Mouse (Mus musculus) granulocyte monocyte progenitor cell, adult 5-6 weeks (primary cell): ENCODE data around the gene Camk1g. TPM values are rescaled to one million over a fixed set of nuclear protein-coding genes. Genes with fewer than 3 reads are reported as not detected.

ENCODE experiments used
- ATAC-seq: replicated peaks from 2 replicates; pipeline ENCODE4 v1.8.0; 2016; ENCODE audit warnings: mild to moderate bottlenecking, moderate TSS enrichment, inconsistent platforms; ENCODE audit not compliant: poor library complexity, severe bottlenecking
- total RNA-seq, 2 experiments: library from RNA; stranded (forward) in 1 of 2; stranded (reverse) in 1 of 2; fragments of 200-712, 200-1000 nt in 1 of 2; fragments of >200 nt in 1 of 2; fragmentation: Nextera tagmentation in 1 of 2; gene quantifications; 2 replicates each; pipeline ENCODE4 v1.2.3; 2014 to 2017

Camk1g gene
- total RNA-seq, 2 experiments from 2014 or later, result not detected

DNA sequence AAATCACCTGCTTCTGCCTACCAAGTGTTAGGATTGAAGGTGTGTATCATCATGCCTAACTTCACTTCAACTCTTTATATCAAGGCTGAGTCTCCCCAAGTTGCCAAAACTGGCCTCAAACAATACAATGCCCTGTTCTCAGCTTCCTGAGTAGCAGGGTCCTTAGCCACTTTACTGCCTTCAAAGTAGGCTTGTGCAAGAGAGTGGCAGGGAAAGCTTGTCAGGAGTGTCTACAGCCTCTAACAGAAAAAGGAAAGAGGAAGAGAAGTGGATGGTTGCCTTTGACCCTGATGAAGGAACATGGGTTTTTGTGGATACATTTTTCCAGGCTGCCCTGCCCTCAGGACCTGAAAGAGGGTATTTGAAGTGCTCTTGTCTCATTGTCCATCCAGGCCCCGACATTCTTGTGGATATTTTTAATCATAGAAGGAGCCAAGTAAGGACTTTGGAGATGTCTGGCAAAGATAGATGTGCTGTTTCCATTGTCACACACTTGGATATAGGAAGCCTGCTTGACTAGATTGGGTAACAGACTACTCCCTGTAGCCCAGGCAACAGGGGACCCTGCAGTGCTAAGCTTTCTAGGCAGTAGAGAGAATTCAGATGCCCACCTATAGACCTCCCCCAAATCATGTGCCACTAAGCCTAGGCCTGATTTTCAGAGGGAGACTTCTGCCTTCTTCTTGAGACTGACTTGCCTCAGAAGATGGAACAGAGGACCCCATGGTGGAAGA lies 60.1 kb downstream of the Camk1g start:
- peak; percentile 83 for ATAC-seq

GRCm38 (mm10) chr1:193306832-193307231 lies 63.3 kb downstream of the Camk1g start:
- ATAC-seq, result no peak

GRCm38 (mm10) chr1:193305386-193305785 lies 64.7 kb downstream of the Camk1g start:
- ATAC-seq, result no peak

DNA sequence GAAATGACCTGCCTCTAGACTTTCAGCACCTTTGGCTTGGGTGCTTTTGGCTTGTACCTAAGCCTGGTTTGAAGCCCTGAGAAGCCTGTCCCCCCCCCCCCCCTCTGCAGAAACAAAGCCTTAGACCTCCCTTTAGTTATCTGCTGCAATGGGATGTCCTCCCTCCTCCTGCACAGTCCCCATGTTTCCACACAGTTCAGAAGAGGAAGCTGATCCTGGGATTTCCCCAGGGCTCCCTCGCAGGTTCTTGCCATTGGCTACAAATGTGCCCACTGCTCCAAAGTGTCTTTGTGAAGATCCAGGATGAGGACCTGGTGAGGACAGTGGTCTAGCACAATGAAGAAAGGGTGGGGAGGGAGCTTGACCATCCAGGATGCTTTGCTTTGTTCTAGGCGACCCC lies 67.0 kb downstream of the Camk1g start:
- ATAC-seq, result peak; percentile 63

DNA sequence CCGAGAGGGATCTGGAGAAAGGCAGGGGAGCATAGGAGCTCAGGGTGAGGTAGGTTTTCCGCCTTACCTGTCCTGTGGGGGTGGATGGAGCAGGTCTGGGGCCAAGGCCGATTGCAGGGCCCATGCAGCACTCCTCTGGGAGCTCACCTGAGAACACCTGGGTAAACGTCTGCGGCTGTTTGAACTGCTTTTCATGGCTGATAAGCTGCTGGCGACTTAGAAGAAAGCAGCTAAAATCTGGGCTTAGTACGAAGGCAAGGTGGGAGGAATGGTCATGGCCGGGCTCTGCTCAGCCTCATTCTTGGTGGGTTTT lies 68.0 kb downstream of the Camk1g start:
- ATAC-seq, result no peak

DNA sequence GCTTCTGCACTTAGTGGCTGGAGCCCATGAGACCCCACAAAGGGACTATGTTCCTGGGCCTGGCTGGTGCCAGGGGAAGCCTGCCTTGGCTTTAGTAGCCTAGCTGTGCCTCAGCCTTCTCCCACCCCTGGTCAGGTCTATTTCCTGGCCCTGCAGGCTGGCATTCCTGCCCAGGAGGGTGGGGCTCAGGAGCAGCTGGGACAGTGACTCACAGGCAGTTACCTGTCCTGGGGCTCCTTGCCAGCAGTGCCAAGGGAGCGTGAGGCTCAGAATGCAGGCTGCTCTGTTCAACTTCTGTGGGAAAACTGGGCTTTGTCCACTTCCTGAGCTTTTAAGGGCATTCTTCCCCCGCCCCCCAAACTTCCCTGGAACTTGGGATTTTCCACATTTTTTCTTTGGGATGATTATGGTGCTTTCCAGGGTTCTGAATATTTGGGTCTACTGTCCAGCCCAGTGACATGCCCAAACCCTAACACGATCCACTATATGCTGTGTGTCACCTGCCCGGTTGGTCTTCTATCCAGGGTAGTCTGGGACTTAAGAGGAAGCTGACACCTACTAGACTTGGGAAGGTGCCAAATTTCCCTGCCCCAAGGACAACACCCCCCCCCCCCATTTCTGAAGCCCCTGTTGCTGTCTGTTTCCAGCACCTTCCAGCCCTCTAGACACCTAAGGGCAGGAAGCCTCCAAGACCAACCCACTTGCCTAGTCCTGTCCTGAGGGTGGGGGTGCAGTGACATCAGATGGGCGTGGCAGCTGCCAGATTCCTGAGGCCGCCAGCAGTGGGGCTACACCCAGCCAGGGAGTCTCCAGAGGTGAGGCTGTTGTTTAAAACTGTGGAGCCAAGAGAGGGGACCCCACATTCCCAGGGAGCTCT lies 68.6 kb downstream of the Camk1g start:
- ATAC-seq, result no peak

DNA sequence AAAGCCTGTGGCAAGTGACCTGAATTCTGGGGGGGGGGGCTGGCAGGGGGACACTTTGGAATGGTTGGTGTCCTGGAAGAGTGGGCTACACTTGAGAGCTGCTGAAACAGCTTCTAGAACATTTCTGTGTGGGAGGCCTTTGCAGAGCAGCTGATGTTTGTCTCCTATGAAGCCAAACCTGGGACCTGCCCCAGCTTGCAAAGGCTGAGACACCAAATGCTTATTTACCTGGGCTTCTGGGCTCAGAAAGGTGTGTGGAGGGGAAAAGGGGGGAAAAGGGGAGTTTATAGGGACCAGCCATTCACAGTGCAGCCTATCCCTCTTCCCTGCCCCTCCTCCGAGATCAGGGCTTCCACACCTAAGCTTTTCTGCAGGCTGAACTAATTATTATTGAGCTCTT lies 70.1 kb downstream of the Camk1g start:
- ATAC-seq, result no peak

DNA sequence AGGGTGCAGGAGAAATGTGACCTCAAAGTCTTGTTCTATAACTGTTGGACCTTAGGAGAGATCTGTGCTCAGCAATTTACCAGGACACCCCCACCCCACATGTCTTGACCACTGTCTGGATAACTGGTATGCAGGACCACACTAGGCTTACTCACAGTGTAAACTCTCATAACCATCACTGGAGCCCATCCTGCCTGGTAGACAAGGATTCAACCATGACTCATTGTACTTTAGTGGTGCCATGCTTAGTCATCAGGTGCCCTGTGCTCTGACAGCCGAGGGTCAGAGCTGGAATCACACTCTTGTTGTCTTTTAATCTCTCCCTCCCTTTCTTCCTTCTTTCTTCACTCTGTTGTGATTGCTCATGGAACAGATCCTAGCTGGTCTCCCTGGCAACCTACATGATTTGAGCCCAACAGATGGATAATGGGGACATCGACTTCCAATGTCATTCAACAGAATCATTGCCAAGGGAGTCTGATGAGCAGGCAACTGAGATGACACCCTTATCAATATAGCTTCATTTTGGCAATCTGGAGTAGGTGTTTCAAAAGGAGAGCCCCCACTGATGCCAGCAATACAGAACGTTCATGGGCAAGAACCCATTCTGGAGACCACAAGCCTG lies 71.8 kb downstream of the Camk1g start:
- no peak for ATAC-seq

Other genes with a start within 250 kb of the Camk1g start
- 26.3 and 40.3 TPM in 2 replicates for gene Diexf, start 240.0 kb downstream of the Camk1g start, total RNA-seq (2014; fragmentation: Nextera tagmentation)
- gene Diexf, start 240.0 kb downstream of the Camk1g start, total RNA-seq (2017), result 21.9 and 26.1 TPM in 2 replicates
- not detected in 2 replicates for gene Irf6, start 217.2 kb downstream of the Camk1g start, total RNA-seq (2014; fragmentation: Nextera tagmentation)
- 0.22 TPM in 1 of 2 replicates, not detected in the other for gene Irf6, start 217.2 kb downstream of the Camk1g start, total RNA-seq (2017)
- gene A130010J15Rik, start 202.3 kb downstream of the Camk1g start, total RNA-seq (2014; fragmentation: Nextera tagmentation), result 6.2 and 6.7 TPM in 2 replicates
- 7.0 and 13.9 TPM in 2 replicates for gene A130010J15Rik, start 202.3 kb downstream of the Camk1g start, total RNA-seq (2017)
- 77.4 and 94.9 TPM in 2 replicates for gene Traf3ip3, start 168.6 kb downstream of the Camk1g start, total RNA-seq (2014; fragmentation: Nextera tagmentation)
- gene Traf3ip3, start 168.6 kb downstream of the Camk1g start, total RNA-seq (2017), result 61.3 and 96.4 TPM in 2 replicates
- gene Lamb3, start 162.6 kb downstream of the Camk1g start, total RNA-seq (2014; fragmentation: Nextera tagmentation), result 6.7 and 8.8 TPM in 2 replicates
- gene Lamb3, start 162.6 kb downstream of the Camk1g start, total RNA-seq (2017), result 2.9 and 3.2 TPM in 2 replicates
- 19.3 and 43.7 TPM in 2 replicates for gene Hsd11b1, start 106.2 kb downstream of the Camk1g start, total RNA-seq (2014; fragmentation: Nextera tagmentation)
- gene Hsd11b1, start 106.2 kb downstream of the Camk1g start, total RNA-seq (2017), result 27.4 and 31.4 TPM in 2 replicates
- 1.8 and 2.3 TPM in 2 replicates for gene G0s2, start 97.1 kb downstream of the Camk1g start, total RNA-seq (2014; fragmentation: Nextera tagmentation)
- 7.5 and 20.4 TPM in 2 replicates for gene G0s2, start 97.1 kb downstream of the Camk1g start, total RNA-seq (2017)